Mouse (Mus musculus): Measurements from ENCODE around the gene Srr.

Srr gene

GRCm38 (mm10) chr11:74925577-74926387 is at the start of gene Srr, which contains the start of gene Smg6:
Gene Srr (minus strand): TSS chr11:74925948.
Gene Smg6 (plus strand): TSS chr11:74925823.
- in situ Hi-C loops (cut with MseI, MboI): no loop called here

DNA sequence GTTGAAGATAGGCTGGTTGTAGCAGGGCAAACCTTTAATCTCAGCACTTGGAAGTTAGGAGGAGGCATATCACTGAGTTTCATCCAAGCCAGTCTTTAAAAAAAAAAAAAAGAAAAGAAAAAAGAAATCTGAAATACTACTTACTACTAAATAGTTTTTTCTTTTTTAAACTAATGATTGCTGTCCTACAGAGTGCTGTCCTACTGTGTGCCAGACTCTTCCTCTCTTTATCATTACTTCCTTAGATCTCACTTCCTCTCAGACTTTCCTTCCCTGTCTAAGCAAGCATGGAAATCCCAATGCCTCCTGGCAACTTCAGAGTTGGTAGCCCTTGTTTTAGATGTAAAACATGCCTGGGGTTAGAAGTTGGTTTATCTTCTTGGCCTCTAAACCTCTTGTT is 48.9 kb upstream of the Srr start:
- in situ Hi-C loops (cut with MseI, MboI): no loop called here

GRCm38 (mm10) chr11:74973290-74974157 is 47.8 kb upstream of the Srr start:
- in situ Hi-C loops (cut with MseI, MboI): no loop called here

DNA sequence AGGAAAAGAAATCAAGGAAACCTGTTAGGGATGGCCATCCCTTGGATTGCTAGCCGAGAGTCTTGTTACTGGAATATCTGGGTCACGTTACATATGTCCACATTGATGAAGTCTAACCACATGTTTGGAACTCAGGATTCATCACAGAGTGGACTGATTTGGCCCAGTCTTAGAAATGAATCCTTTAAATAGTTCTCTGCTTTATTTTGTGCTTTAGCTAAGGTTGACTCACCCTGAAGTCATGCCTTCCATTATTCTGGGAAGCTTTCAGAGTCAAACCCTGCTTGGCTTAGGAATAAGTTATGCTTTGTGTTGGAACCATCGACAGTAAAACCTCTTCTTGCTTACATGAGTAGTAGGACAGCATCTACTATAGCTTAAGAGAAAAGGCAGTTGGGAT is 39.8 kb upstream of the Srr start:
- in situ Hi-C loops (cut with MseI, MboI): no loop called here

- in situ Hi-C loops (cut with MseI, MboI): no loop called here
These were observed 37.2 kb upstream of the Srr start for GRCm38 (mm10) chr11:74962846-74963407.

GRCm38 (mm10) chr11:74961953-74962352 is 36.2 kb upstream of the Srr start:
- in situ Hi-C loops (cut with MseI, MboI): no loop called here

DNA sequence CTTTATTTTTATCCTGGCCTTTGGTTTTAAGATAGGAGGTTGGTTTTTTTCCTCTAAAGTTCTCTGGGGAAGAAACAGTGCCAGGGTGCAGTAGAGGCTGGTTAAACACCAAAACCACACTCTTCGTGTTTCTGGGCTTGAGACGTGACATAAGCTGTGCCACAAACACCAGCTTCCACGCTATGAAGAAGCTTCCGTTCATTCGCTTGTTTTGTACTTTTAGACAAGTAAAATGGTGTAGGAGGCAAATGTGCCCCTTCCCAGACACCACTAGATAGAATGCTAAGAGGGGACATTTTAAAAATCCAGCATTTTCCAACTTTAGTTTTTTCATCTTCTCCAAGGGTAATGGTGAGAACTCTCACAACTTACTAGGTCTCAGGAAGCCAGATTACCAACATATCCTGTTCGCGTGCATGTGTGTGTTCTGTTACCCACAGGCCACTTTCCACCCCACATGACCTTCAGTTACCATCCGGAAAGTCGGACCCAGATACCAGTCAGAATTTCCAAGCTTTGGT is 34.3 kb upstream of the Srr start:
- in situ Hi-C loops (cut with MseI, MboI): no loop called here

DNA sequence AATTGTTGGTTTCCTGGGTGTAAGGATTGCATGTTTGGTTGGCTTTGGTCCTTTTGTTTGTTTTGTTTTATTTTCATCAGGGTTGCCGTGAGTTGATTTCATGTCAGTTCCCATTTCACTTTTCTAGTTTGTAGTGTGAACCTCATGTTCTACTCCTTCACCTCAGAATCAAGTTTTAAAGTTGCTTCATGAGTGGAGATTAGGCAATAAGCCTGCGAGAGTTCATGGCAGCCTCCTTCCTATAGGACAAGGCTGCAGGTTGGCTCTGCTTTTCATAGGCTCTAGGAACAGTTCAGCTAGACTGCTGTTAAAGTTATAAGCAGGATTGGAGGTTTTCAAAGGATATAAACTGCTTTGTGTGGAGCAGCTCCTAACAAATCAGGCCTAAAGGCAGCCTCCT is 33.8 kb upstream of the Srr start:
- in situ Hi-C loops (cut with MseI, MboI): no loop called here

GRCm38 (mm10) chr11:74957600-74957999 is 31.9 kb upstream of the Srr start:
- in situ Hi-C loops (cut with MseI, MboI): no loop called here

- in situ Hi-C loops (cut with MseI, MboI): no loop called here
These were observed 30.3 kb upstream of the Srr start for GRCm38 (mm10) chr11:74956006-74956405.

- in situ Hi-C loops (cut with MseI, MboI): no loop called here
These were observed 29.2 kb upstream of the Srr start for GRCm38 (mm10) chr11:74954901-74955300.

GRCm38 (mm10) chr11:74946348-74946747 is 20.6 kb upstream of the Srr start:
- in situ Hi-C loops (cut with MseI, MboI): no loop called here

DNA sequence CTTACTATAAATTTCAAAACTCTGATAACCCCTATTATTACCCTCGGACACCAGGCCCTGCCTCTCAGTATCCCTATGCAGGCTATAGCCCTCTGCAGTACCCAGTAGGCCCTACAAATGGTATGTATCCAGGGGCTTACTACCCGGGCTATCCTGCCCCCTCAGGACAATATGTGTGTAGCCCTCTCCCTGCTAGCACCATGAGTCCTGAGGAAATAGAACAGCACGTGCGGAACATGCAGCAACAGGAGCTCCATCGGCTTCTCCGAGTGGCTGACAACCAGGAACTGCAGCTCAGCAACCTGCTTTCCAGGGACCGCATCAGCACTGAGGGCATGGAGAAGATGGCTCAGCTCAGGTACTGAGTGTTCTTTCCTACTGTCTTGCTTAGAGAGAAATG is 4.6 kb upstream of the Srr start:
- in situ Hi-C loops (cut with MseI, MboI): no loop called here

DNA sequence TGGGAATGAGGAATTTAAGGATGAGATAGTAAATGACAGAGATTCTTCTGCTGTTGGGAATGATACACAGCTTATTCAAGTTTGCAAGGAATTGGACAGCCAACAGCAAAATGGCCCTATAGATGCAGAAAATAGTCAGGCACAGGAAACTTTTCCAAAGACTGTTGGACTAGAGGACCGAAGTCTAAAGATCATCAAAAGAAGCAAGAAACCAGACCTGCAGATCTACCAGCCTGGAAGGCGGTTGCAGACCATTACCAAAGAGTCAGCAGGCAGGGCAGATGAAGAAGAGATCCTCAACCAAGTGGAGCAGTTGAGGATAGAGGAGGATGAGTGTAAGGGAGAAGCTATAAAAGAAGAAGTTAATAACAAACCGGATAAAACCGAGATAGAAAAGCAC is 3.4 kb upstream of the Srr start:
- in situ Hi-C loops (cut with MseI, MboI): no loop called here

DNA sequence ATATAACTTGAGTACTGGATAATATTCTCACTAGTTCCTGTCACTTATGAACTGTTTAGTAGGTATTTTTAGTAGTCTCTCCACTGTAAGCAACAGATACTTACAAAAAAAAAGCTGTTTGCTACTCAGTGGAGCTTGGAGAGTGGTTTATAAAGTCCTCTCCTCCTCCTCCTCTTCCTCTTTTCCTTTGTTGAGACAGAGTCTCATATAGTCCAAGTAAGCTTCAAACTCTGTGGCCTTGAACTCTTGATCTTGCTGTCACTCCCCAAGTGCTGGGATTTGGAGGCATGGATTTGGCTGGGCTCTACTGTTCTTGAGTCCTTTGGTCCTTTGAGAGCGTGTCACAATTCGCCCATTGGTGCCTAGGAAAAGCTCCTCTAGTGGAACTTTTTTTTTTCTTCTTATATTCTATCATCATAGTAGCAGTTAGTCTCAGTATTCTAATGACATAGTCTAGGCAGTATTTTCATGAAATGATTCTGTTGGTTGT is 1.5 kb upstream of the Srr start:
- in situ Hi-C loops (cut with MseI, MboI): no loop called here

GRCm38 (mm10) chr11:74926388-74927005 is 749 bp upstream of the Srr start:
- in situ Hi-C loops (cut with MseI, MboI): no loop called here

- in situ Hi-C loops (cut with MseI, MboI): no loop called here
These were observed 1.6 kb downstream of the Srr start for GRCm38 (mm10) chr11:74924149-74924548.

- in situ Hi-C loops (cut with MseI, MboI): no loop called here
These were observed 6.5 kb downstream of the Srr start for GRCm38 (mm10) chr11:74919249-74919648.

- in situ Hi-C loops (cut with MseI, MboI): no loop called here
These were observed 13.3 kb downstream of the Srr start for GRCm38 (mm10) chr11:74912492-74912891.

GRCm38 (mm10) chr11:74909978-74910377 is 15.8 kb downstream of the Srr start:
- in situ Hi-C loops (cut with MseI, MboI): no loop called here

GRCm38 (mm10) chr11:74908618-74909399 is 16.9 kb downstream of the Srr start:
- in situ Hi-C loops (cut with MseI, MboI): no loop called here

All from mouse trophoblast stem cell (cell line).